Mouse (Mus musculus) cortical plate, adult 2 months (tissue): ENCODE measurements around the gene Elk3.

Experiments used
- CTCF ChIP-seq: fragments of 200-500 bp; IDR thresholded peaks from 2 replicates; pipeline ENCODE4 v1.5.1; 2011; ENCODE audit warnings: mild to moderate bottlenecking, control low read depth, low read length; ENCODE audit not compliant: insufficient read depth; ENCODE audit errors: extremely low read depth
- POLR2A ChIP-seq: fragments of 200-500 bp; IDR thresholded peaks from 2 replicates; pipeline ENCODE4 v1.6.1; 2011; ENCODE audit warnings: mild to moderate bottlenecking, low read length, control low read depth; ENCODE audit not compliant: insufficient read depth; ENCODE audit errors: extremely low read depth

DNA sequence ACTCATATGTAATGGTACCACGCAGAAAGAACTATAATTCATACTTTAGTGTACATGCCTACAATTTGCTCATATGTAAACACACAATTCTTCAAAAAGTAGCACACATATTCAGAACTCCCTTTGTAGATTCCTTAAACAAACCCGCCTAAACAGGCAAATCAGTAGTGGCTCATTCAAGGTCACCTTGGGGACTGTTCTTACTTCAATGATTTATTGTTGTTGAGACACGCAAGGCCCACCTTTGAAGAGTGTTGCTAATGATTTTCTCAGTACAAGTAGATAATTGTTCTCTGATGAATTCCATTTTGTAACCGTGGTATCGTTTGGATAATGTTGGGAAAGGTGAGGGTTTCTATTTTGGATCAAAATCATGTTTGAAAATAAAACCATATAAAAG is 17.4 kb upstream of the Elk3 start:
- TF ChIP-seq CTCF (no peak), POLR2A (no peak)
